Mouse (Mus musculus) adrenal gland, postnatal 4 days (tissue): ENCODE measurements around the gene Map3k10. TPM values are rescaled to one million over a fixed set of nuclear protein-coding genes. Genes with fewer than 3 reads are reported as not detected.
A peak's percentile ranks its signal among the peaks of the same experiment; 100 is the strongest.

ENCODE experiments used
- DNase-seq, 2 experiments: peaks; one replicate each; pipeline ENCODE4 v3.0.0; 2021 to 2022; ENCODE audit warnings: low spot score in 2 of 2, mixed read lengths in 2 of 2
- long read RNA-seq, 2 experiments: library from polyadenylated mRNA; stranded (forward); transcript quantifications; one replicate each; pipeline ENCODE4 v2.0.0; 2021
- total RNA-seq, 2 experiments: library from RNA; stranded (reverse); gene quantifications; 2 replicates each; pipeline ENCODE4 v1.2.3; 2021

The Map3k10 gene
- total RNA-seq, result 10 to 100 TPM; 30.3 to 31.9 TPM
- long read RNA-seq, experiment 1, partial matches to known transcripts, result 2 of 5 reads
- long read RNA-seq, experiment 1, other reads (novel, unspliced or antisense), result 0 of 5 reads
- long read RNA-seq, experiment 2, transcript Map3k10-204 (2 exons, 1,621 nt), result major isoform, 16 of 23 reads
- long read RNA-seq, experiment 2, partial matches to known transcripts, result 3 of 23 reads
- long read RNA-seq, experiment 2, other reads (novel, unspliced or antisense), result 4 of 23 reads

GRCm38 (mm10) chr7:27674522-27675221 lies at the start of gene Map3k10:
TSS of gene Map3k10 (minus strand) at chr7:27674598.
- peak; percentile 76 to 84 for DNase-seq

GRCm38 (mm10) chr7:27721951-27722350 lies 47.6 kb upstream of the Map3k10 start:
- DNase-seq, result no peak

- no peak for DNase-seq
Measured at GRCm38 (mm10) chr7:27710402-27710801, 36.0 kb upstream of the Map3k10 start.

GRCm38 (mm10) chr7:27696711-27697110 lies 22.3 kb upstream of the Map3k10 start:
- no peak for DNase-seq

GRCm38 (mm10) chr7:27691076-27691475 lies 16.7 kb upstream of the Map3k10 start:
- DNase-seq, result no peak

DNA sequence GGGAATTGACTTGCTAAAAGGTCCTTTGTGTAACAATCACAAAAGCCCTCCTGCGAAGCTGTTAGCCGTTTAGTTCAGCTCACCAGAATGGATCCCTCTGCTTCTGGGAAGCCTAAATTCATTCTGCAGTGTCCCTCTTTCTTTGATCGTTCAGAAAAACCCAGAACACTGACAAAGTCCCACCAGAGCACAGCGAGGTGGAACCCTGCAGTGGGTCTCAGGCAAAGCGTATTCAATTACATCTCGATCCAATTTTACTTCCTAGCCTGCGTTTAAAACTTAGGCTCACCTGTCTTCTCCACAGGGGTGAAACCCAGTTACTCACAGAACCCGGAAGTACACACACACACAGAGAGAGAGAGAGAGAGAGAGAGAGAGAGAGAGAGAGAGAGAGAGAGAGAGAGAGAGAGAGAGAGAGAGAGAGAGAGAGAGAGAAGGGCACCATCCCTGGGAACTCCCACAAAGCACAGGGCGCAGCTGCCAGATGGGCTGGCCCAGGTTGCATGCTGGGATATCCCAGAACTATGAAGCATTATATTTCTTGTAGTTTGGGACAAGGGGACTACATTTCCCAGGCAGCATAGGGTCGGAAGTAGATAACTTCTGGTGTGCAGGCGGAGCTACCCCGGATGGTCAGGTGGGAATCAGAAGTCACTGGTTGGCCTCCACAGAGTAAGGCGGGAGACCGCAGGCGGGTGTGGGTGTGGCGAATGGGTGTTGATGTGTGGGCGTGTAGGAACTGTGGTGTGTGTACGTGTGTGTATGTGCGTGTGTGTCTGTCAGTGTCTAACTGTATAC lies 14.6 kb upstream of the Map3k10 start, which contains the start of gene Zfp607b:
Zfp607b (plus strand) TSS at position 526 of the 798 bp plus-strand sequence.
- DNase-seq, result peak; percentile 62 to 85

DNA sequence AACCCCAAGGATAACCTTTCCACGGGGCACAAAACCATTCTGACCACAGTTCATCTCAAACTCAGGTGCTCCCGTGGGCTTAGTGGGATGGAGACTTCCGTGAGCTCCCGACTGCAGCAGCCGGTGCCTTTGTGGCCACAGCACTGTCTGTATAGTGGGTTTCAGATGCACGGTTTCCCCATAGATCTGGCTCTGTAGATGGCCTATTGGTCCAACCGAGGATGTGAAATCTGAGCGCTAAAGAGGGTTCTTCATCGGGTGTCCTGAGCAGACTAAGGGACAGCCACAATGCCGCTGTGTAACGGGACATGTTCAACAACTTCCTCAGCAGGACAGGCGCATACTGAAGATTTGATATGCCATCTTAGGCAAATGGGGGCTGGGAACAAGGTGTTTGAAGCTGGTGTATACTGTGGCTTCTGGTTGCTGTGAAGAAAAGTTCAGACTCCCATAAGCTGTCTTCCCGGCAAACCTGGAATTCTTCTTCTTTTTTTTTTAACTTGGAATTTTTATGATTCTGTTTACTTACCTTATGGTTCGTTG lies 13.9 kb upstream of the Map3k10 start:
- no peak for DNase-seq

- no peak for DNase-seq
Measured at GRCm38 (mm10) chr7:27687836-27688235, 13.4 kb upstream of the Map3k10 start.

GRCm38 (mm10) chr7:27687043-27687442 lies 12.6 kb upstream of the Map3k10 start:
- no peak for DNase-seq

- DNase-seq, result no peak
Measured at GRCm38 (mm10) chr7:27685681-27686080, 11.3 kb upstream of the Map3k10 start.

DNA sequence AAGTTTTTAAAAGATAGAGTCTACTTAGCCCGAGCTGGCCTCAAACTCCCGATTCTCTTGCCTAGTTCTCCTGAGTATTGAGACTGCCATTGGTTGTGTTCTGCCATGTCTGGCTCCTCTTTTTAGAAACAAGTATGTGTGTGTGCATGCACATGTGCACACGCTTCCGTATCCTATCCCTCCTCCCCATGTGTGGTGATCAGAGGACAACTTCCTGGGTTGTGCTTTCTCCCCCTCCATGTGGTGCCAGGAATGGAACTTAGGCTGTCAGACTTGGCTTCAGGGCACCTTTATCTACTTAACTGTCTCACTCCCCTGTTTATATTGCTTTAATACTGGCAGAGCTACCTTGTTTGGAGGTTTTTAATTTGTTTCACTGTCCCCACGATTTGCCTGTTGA lies 10.8 kb upstream of the Map3k10 start:
- DNase-seq, result no peak

GRCm38 (mm10) chr7:27683218-27683617 lies 8.8 kb upstream of the Map3k10 start:
- DNase-seq, result no peak

DNA sequence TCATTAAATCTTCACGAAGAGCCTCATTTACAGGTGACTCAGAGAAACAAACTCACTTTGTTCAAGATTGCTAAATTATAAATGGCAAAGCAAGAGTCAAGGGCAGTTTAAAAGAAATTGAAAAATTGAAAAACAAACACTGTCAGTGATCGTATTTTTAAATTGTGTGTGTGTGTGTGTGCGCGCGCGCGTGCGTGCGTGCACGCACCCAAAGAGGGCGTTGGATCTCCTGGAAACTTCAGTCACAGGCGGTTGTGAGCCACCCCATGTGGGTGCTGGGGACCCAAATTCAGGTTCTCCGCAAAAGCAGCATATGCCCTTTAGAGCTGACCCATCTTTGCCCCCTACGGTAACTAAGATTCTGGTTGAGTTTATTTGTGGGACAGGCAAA lies 819 bp upstream of the Map3k10 start:
- no peak for DNase-seq

DNA sequence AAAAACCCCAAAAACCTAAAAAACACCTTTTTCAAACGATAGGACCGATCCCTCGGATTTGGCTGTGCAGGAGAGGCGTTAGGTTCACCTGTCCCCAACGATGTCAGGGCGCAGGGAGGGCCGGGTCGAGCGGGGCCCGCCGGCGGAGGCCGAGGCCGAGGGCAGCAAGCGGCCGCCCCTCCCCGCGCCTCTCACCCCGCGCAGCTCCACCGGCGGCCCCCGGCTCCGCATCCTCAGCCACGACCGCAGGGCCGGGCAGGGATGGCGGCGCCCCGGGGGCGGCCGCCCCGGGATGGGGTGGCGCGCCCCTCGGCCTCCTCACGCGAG lies 240 bp downstream of the Map3k10 start:
- no peak for DNase-seq

- DNase-seq, result no peak
Measured at GRCm38 (mm10) chr7:27673575-27674131, 745 bp downstream of the Map3k10 start.

DNA sequence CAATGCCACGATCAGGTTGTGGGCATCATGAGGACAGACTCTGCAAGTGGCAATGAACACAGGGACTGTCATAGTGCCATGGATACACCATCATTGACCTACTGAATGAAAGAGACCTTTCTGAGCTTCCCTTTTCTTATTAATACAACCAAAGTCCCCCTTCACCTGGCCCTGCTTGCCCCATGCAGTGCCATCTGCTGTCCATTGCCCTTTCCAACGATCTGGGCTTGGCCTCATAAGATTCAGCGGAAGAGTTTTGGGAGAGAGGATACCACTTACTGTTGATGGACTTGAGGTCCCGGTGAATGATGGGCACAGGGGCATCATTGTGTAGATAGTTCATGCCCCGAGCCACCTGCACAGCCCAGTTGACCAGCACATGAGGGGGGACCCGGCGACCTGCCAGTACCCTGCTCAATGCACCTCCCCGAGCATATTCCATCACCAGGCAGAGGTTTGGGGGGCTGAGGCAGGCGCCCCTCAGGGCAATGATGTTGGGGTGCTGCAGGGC lies 1.3 kb downstream of the Map3k10 start:
- no peak for DNase-seq

GRCm38 (mm10) chr7:27662038-27662437 lies 12.4 kb downstream of the Map3k10 start:
- no peak for DNase-seq

GRCm38 (mm10) chr7:27658712-27659663 lies 15.4 kb downstream of the Map3k10 start:
- DNase-seq, result no peak

DNA sequence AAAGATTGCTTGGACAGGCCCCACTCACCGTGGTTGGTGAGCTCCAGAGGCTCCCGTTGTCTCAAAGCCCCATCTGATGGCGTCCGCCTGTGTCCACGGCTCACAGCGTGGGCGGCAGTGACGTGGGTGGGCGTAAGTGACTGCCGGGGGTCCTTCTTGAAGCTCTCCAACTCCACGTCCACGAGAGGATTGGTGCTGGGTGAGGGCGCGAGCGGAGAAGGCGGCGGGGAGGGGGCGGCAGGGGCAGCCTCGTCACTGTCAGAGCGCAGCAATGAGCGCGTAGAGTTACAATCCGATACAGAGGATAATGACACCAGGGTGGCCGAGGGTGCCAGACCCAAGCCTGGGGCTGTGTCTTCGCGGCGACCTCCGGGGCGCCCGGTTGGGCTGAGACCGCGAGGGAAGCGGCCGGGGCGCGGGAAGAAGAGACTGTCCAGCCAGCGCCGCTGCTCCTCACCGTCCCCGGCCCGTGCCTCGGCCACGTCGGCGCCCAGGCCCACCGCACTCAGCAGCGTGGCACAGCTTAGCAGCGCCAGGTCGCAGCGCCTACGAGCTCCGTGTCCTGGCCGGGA lies 16.5 kb downstream of the Map3k10 start:
- DNase-seq, result no peak

GRCm38 (mm10) chr7:27656600-27656999 lies 17.8 kb downstream of the Map3k10 start:
- no peak for DNase-seq
